Mouse (Mus musculus) limb, embryonic 11.5 days (tissue): ENCODE data around the gene Nit1. TPM values are rescaled to one million over a fixed set of nuclear protein-coding genes. Genes with fewer than 3 reads are reported as not detected.
"Not testable (repeated sequence)": the region's sequence is repeated elsewhere in the genome, so short reads cannot be mapped to it uniquely, and the experiment has no call there.

ENCODE experiments used
- ATAC-seq: fragments of 200-750 bp; cut with Nextera tagmentation; 2 replicates; pipeline ENCODE4 v1.8.0; 2017; ENCODE audit warnings: low read depth; ENCODE audit not compliant: insufficient number of reproducible peaks, low FRiP score, low TSS enrichment
- DNase-seq: peaks from one replicate; pipeline ENCODE4 v3.0.0-alpha.2; 2015; ENCODE audit warnings: low spot score
- H3K27ac ChIP-seq: fragments of 300-500 bp; sonication (generic); replicated peaks from 2 replicates; pipeline ENCODE4 v1.5.1; 2014; ENCODE audit warnings: low read depth, mild to moderate bottlenecking, low read length
- H3K27me3 ChIP-seq: fragments of 300-500 bp; sonication (generic); 2 replicates; pipeline ENCODE4 v1.6.1; 2014; ENCODE audit warnings: mild to moderate bottlenecking, low read length, mixed read lengths; ENCODE audit not compliant: control insufficient read depth, insufficient read depth
- H3K36me3 ChIP-seq: fragments of 300-500 bp; sonication (generic); 2 replicates; pipeline ENCODE4 v1.6.1; 2014; ENCODE audit warnings: mild to moderate bottlenecking, low read length, moderate library complexity, mixed read lengths; ENCODE audit not compliant: control insufficient read depth, insufficient read depth
- H3K4me1 ChIP-seq: fragments of 300-500 bp; sonication (generic); 2 replicates; pipeline ENCODE4 v1.6.1; 2014; ENCODE audit warnings: low read length, mixed read lengths; ENCODE audit not compliant: control insufficient read depth, insufficient read depth
- H3K4me2 ChIP-seq: fragments of 300-500 bp; sonication (generic); 2 replicates; pipeline ENCODE4 v1.6.1; 2014; ENCODE audit warnings: low read depth, mild to moderate bottlenecking, moderate library complexity; ENCODE audit not compliant: severe bottlenecking
- H3K4me3 ChIP-seq: fragments of 300-500 bp; sonication (generic); 2 replicates; pipeline ENCODE4 v1.5.1; 2014; ENCODE audit warnings: low read depth, low read length
- H3K9ac ChIP-seq: fragments of 300-500 bp; sonication (generic); 2 replicates; pipeline ENCODE4 v1.6.1; 2014; ENCODE audit warnings: mild to moderate bottlenecking, low read length
- H3K9me3 ChIP-seq: fragments of 300-500 bp; sonication (generic); 2 replicates; pipeline ENCODE4 v1.6.1; 2016; ENCODE audit warnings: low read length; ENCODE audit not compliant: control insufficient read depth
- whole genome bisulfite sequencing: fragments of 180-500 bp; shearing (Covaris S2); extraction: QIAGEN DNeasy Blood & Tissue Kit; methylation state at CpG from one replicate; pipeline ENCODE4 v1.1.7; 2014; 5-methylcytosine and 5-hydroxymethylcytosine counted together
- polyA plus RNA-seq: library from polyadenylated mRNA; unstranded; fragments of >200 nt; fragmentation: Nextera tagmentation; extraction: Ambion mirVana; gene quantifications from 2 replicates; pipeline ENCODE4 v1.2.1, GENCODE M21; 2014

Nit1 gene
- polyA plus RNA-seq, 1 experiment from 2014 or later: 31.9 TPM

DNA sequence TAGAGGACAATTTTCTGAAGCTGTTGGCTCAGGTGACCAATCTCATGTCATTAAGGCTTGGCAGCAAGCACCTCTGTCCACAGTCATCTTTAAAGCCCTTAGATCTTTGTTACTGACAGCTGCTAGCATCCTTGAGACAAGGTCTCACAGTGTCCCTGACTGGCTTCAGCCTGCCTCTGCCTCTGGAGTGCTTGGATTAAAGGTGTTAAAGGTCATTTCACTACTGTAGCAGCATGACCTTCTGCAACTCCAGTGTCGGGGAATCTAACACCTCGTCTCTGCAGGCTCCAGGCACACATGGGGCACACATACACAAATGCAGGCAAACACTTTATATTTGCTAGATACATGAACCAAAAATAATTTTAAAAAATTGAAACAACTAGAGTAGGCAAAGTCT lies 19.9 kb downstream of the Nit1 start:
- H3K27ac ChIP-seq: no peak overlapping the region
- 75% methylated on average over 2 of the region's 2 CpGs for WGBS
- H3K27me3 ChIP-seq: no peaks in the 10 kb centered on the region
- H3K4me1 ChIP-seq: peaks cover 10% of the 10 kb centered on the region
- H3K36me3 ChIP-seq: no peaks in the 10 kb centered on the region
- DNase-seq: no peak
- H3K9me3 ChIP-seq: no peaks in the 10 kb centered on the region
- H3K9ac ChIP-seq: no peak overlapping the region
- ATAC-seq: no peak
- no peak overlapping the region for H3K4me3 ChIP-seq
- no peak overlapping the region for H3K4me2 ChIP-seq

DNA sequence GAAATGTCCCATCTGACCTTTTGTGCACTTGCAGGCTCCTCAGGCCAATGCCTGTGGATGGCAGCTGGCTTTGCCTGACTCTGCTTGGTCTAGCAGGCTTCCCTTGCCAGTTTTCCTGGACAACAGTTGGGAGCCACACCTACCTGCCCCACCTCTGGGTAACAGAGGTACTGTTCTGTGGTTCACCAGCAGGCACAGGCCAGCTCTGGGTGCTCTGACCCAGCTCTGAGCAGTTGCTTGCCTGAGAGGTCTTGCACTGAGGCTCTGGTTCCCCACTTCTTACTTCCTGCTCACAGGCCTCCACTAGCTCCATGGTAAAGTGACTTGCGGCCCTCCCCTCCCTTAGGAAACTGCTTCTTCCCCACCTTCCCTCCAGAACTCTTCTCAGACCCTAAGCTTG lies 23.4 kb downstream of the Nit1 start:
- no peaks in the 10 kb centered on the region for H3K9me3 ChIP-seq
- no peaks in the 10 kb centered on the region for H3K4me1 ChIP-seq
- H3K9ac ChIP-seq: no peak overlapping the region
- H3K27me3 ChIP-seq: no peaks in the 10 kb centered on the region
- H3K27ac ChIP-seq: no peak overlapping the region
- DNase-seq (no peak), ATAC-seq (0 out of 2 replicates have a peak, but pooled peaks have one; percentile 16)
- H3K4me2 ChIP-seq: no peak overlapping the region
- H3K4me3 ChIP-seq: no peak overlapping the region
- H3K36me3 ChIP-seq: no peaks in the 10 kb centered on the region
- 88% methylated on average over 1 of the region's 1 CpGs for WGBS

DNA sequence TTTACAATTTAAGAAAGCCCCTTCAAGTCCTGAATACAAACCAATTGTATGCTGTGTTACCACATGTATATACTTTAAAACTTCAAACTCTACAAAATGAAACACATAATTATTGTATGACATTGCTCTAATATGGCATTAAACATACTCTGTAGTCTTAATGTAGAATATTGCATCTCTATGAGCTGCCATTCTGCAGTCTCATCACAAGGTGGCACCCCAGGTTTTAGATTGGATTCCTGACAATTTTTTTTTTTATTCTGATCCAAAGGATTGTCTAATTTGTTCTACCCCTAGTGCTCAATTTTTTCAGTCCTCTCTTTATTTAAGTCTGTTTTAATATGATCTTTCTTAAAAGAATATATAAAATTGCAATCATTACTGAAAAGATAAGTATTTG lies 24.0 kb downstream of the Nit1 start:
- DNase-seq (no peak), ATAC-seq (no peak)
- no peaks in the 10 kb centered on the region for H3K4me1 ChIP-seq

GRCm38 (mm10) chr1:171320151-171320550 lies 25.3 kb downstream of the Nit1 start:
- Histone ChIP-seq H3K27ac (no peak overlapping the region), H3K27me3 (no peaks in the 10 kb centered on the region), H3K4me1 (no peaks in the 10 kb centered on the region), H3K9ac (no peak overlapping the region), H3K4me2 (no peak overlapping the region; the same call in 1 of the 2 replicates), H3K4me3 (no peak overlapping the region), H3K36me3 (no peaks in the 10 kb centered on the region), H3K9me3 (no peaks in the 10 kb centered on the region)
- ATAC-seq (no peak), DNase-seq (no peak)
- 14% methylated on average over 5 of the region's 5 CpGs for WGBS

More for the DNA sequence above, 24.0 kb downstream of the Nit1 start:
- no peaks in the 10 kb centered on the region for H3K27me3 ChIP-seq
- H3K4me3 ChIP-seq: no peak overlapping the region
- H3K36me3 ChIP-seq: no peaks in the 10 kb centered on the region
- H3K4me2 ChIP-seq: no peak overlapping the region
- no peak overlapping the region for H3K9ac ChIP-seq
- H3K27ac ChIP-seq: no peak overlapping the region
- no peaks in the 10 kb centered on the region for H3K9me3 ChIP-seq

DNA sequence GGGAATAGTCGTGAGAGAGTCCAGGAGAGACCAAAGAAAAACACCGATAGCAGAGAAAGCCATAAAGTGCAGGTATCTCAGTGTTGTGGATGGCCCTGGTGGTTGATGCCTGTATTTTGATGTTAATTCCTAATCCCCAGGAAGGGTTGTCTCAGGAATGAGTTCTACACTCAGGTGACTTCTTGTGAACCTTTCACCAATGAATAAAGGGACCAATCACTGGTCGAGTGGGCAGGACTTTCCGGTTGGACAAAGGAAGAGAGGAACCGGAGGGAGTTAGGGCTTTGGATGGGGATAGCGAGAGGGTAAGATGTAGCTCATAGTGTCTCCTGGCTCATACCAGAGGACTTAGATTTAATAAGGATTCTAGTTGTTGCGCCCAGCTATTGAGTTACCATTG lies 25.7 kb downstream of the Nit1 start:
- Histone ChIP-seq H3K4me2 (no peak overlapping the region; the same call in 1 of the 2 replicates), H3K9me3 (no peaks in the 10 kb centered on the region), H3K4me1 (no peaks in the 10 kb centered on the region), H3K4me3 (no peak overlapping the region), H3K9ac (no peak overlapping the region), H3K27ac (no peak overlapping the region), H3K27me3 (no peaks in the 10 kb centered on the region), H3K36me3 (no peaks in the 10 kb centered on the region)
- DNase-seq (no peak), ATAC-seq (no peak)
- 12% methylated on average over 7 of the region's 7 CpGs for WGBS

GRCm38 (mm10) chr1:171309321-171309720 lies 36.1 kb downstream of the Nit1 start:
- H3K27me3 ChIP-seq: no peaks in the 10 kb centered on the region
- 75% methylated on average over 2 of the region's 2 CpGs for WGBS
- ATAC-seq (no peak), DNase-seq (no peak)
- H3K4me3 ChIP-seq: no peak overlapping the region
- H3K27ac ChIP-seq: no peak overlapping the region
- no peak overlapping the region for H3K4me2 ChIP-seq
- H3K36me3 ChIP-seq: no peaks in the 10 kb centered on the region
- H3K4me1 ChIP-seq: no peaks in the 10 kb centered on the region
- H3K9ac ChIP-seq: no peak overlapping the region
- no peaks in the 10 kb centered on the region for H3K9me3 ChIP-seq

- not testable (repeated sequence) for ATAC-seq, H3K27me3 ChIP-seq, H3K9me3 ChIP-seq, H3K9ac ChIP-seq, H3K4me1 ChIP-seq, H3K4me2 ChIP-seq, H3K27ac ChIP-seq, H3K4me3 ChIP-seq, H3K36me3 ChIP-seq, DNase-seq
- 72% methylated on average over 5 of the region's 5 CpGs for whole genome bisulfite sequencing
Observed at GRCm38 (mm10) chr1:171306157-171306556, 39.3 kb downstream of the Nit1 start.

- Histone ChIP-seq H3K9me3 (no peaks in the 10 kb centered on the region), H3K4me1 (peaks cover 3% of the 10 kb centered on the region; the same call in 1 of the 2 replicates), H3K36me3 (no peaks in the 10 kb centered on the region), H3K4me3 (no peak overlapping the region), H3K9ac (no peak overlapping the region), H3K27ac (no peak overlapping the region), H3K4me2 (no peak overlapping the region), H3K27me3 (no peaks in the 10 kb centered on the region)
- ATAC-seq (no peak), DNase-seq (no peak)
- WGBS: 57% methylated on average over 3 of the region's 3 CpGs
Observed at GRCm38 (mm10) chr1:171298226-171298625, 47.2 kb downstream of the Nit1 start.

DNA sequence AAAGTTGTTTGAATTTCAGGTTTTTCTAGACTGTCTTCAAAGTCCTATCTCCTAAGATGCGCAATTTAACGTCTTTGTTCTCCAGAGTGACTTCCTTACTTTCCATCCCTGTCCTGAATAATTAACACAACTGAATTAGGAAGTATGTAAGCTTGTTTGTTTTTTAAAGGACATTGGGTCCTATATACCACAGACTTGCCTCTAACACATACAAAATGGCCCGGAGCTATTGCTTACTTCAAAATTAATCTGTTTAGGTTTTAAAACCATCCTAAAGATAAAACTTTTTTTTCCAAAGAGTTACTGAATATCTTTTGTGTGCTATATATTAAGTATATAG lies 50.4 kb downstream of the Nit1 start:
- WGBS: 17% methylated on average over 3 of the region's 3 CpGs

More for the DNA sequence above, 50.4 kb downstream of the Nit1 start:
- Histone ChIP-seq H3K27me3 (no peaks in the 10 kb centered on the region), H3K9me3 (no peaks in the 10 kb centered on the region), H3K9ac (peak overlapping the region; percentile 84), H3K4me3 (peak overlapping the region; percentile 59), H3K36me3 (peaks cover under 1% of the 10 kb centered on the region; the same call in 1 of the 2 replicates), H3K4me1 (peaks cover 4% of the 10 kb centered on the region; the same call in 1 of the 2 replicates), H3K4me2 (peak overlapping the region; percentile 33), H3K27ac (peak overlapping the region; percentile 86)
- ATAC-seq (peak; percentile 26; the same call in 1 of the 2 replicates), DNase-seq (no peak)
